Mouse (Mus musculus) embryo, embryonic 10.5 days (tissue): ENCODE results near the gene Gm2696.
A peak's percentile ranks its signal among the peaks of the same experiment; 100 is the strongest.

ENCODE experiments used
- DNase-seq: peaks from one replicate; pipeline ENCODE4 v3.0.0-alpha.2; 2015; ENCODE audit warnings: low spot score

Gene Gm2696

GRCm38 (mm10) chr10:77847538-77847937 lies 33.1 kb downstream of the Gm2696 start:
- DNase-seq = no peak

DNA sequence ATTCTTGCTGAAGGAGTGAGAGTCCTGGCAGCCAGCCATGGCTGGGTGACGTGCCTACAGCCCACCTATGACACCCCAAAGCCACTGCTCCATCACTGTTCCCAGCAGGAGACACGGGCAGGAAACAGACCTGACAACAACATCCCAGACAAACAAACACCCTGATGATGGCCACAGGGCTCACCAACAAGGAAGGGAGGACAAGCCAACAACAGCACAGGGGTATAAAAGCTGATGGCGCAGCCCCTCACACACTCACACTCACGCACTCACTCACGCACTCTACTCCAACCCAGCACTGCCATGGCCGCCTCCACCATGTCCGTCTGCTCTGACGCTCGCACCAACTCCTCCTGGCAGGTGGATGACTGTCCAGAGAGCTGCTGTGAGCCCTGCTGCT lies 38.1 kb downstream of the Gm2696 start, which contains the start of gene Gm10318:
Gm10318 (plus strand) TSS at position 301 of the 400 bp plus-strand sequence.
- DNase-seq = no peak

DNA sequence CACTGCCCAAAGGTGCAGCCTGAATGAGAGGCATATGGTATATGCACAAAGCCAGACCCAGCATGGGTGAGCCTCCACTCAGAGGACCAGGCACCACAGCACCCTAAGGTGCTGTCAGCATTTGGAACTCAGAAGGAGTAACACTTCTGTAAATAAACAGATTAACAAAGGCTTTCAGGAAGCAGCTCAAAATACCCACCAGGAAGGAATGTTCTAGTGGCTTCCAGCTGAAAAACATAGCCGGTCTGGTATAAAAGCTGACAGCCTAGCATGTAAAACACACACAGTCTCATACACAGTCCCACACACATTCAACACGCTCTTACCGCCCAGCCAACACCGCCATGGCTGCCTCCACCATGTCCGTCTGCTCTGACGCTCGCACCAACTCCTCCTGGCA lies 47.2 kb downstream of the Gm2696 start, which contains the start of gene Gm3285:
Gm3285 (plus strand) TSS at position 301 of the 400 bp plus-strand sequence.
- no peak for DNase-seq

- DNase-seq = peak; percentile 79
Observed at GRCm38 (mm10) chr10:77864067-77864761, 49.7 kb downstream of the Gm2696 start.

GRCm38 (mm10) chr10:77864762-77865143 lies 50.3 kb downstream of the Gm2696 start:
- no peak for DNase-seq

DNA sequence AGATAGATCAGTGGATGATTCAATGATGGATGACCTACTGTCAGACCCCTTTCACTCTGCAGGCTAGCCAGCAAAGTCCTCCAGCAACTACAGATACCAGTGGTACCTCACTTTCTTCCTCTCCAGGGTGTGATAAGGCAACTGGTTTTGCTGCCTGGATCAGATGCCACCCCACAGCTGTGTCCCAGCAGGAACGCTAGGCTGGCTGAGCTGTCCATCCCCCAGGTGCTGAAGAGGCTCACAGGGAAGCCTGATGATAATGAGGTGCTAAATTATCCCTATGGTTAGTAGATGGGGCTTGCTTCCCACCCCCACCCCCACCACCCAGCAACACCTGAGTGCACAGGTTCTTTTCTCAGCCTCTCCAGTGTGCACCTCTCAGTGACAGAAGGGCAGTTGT lies 53.1 kb downstream of the Gm2696 start:
- DNase-seq = peak; percentile 9

- no peak for DNase-seq
Observed at GRCm38 (mm10) chr10:77869651-77870050, 55.2 kb downstream of the Gm2696 start.

DNA sequence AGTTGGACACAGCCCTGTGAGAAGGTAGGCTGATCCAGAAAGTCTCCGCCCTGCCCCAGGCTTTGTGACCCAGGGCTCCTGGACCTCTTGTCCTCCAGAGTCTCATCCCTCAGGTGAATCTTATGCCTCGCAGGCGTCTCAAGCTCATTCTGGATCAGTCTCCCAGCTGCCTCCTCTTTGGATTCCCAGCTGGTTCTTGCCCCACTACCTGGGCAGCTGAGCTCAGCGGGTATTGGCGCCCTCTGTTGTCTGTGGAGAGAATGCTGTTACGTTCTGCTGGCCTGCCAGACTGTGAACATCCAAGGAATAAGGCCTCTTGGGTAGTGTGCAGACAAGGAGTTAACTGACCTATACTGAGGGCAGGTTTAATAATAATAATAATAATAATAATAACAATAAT lies 64.5 kb downstream of the Gm2696 start:
- DNase-seq = peak; percentile 4

DNA sequence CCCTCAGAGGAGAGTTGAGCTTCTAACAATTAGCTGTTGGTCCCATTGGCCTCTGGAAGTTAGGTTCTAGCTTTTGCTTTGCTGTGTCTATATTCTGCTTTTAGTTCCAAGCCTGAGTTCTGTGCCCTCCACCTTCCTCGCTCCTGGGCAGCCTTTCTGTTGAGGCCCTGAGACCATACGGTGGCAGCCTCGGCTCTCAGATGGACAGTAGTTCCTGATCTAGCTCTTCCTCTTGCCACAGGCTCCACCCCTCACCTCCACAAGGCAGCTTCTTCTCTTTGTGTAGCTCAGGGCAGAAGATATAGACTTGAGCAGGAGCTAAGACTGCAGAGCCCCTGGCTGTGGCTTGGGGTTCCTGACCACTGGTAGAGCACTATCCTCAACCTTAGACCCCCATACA lies 65.8 kb downstream of the Gm2696 start:
- DNase-seq = no peak

- DNase-seq = no peak
Observed at GRCm38 (mm10) chr10:77882553-77882952, 68.1 kb downstream of the Gm2696 start.
